Mouse (Mus musculus): ENCODE results near the gene Trappc3.

- TF ChIP-seq CTCF (IDR thresholded peaks at IDR 0.05 in 2 of 3, conservative IDR thresholded peaks at IDR 0.05 in 1 of 3; ENCODE audit: control insufficient read depth in 1 of 3, insufficient read depth in 1 of 3, low read depth in 2 of 3, low read length in 3 of 3, poor library complexity in 1 of 3, severe bottlenecking in 1 of 3), result peak; percentile 92 to 100 (median 97)
- peak; percentile 99 for TF ChIP-seq NRF1 (IDR thresholded peaks at IDR 0.05; ENCODE audit: insufficient read depth, low read depth, low read length, poor library complexity, severe bottlenecking)
- TF ChIP-seq MAFK (IDR thresholded peaks at IDR 0.05; ENCODE audit: borderline replicate concordance, low read depth, low read length), result no peak
- peak; percentile 99 for TF ChIP-seq HCFC1 (IDR thresholded peaks at IDR 0.05; ENCODE audit: low read depth, low read length)
- TF ChIP-seq USF1 (IDR thresholded peaks at IDR 0.05; ENCODE audit: low read depth, low read length), result peak; percentile 50
- TF ChIP-seq UBTF (IDR thresholded peaks at IDR 0.05; ENCODE audit: borderline replicate concordance, insufficient read depth, low read depth, low read length), result no peak
- no peak for TF ChIP-seq TAL1 (IDR thresholded peaks at IDR 0.05; ENCODE audit: low read length)
- TF ChIP-seq E2F4 (IDR thresholded peaks at IDR 0.05; ENCODE audit: borderline replicate concordance, low read depth, low read length), result no peak
- no peak; a peak in 1 of 4 replicates for TF ChIP-seq EP300 (IDR thresholded peaks at IDR 0.05; ENCODE audit: low read depth in 1 of 2, low read length in 2 of 2)
- peak; percentile 97 for TF ChIP-seq SMC3 (IDR thresholded peaks at IDR 0.05; ENCODE audit: low read depth, low read length)
- TF ChIP-seq MEF2A (IDR thresholded peaks at IDR 0.05; ENCODE audit: extremely low read depth, insufficient replicate concordance, low read depth, low read length, poor library complexity, severe bottlenecking), result no peak
These were observed at the start of gene Trappc3 for GRCm38 (mm10) chr4:126262119-126262807.
